Mouse (Mus musculus) heart, adult 2 months (tissue): Measurements from ENCODE around the gene Polr2a.

Experiments used
- CTCF ChIP-seq: fragments of 200-600 bp; IDR thresholded peaks from 2 replicates; pipeline ENCODE4 v1.8.1; 2022; ENCODE audit warnings: antibody characterized with exemption, mild to moderate bottlenecking, moderate library complexity
- EP300 ChIP-seq: fragments of 200-500 bp; IDR thresholded peaks from 2 replicates; pipeline ENCODE4 v1.6.1; 2011; ENCODE audit warnings: low read depth, low read length, control low read depth; ENCODE audit not compliant: insufficient read depth
- POLR2A ChIP-seq: fragments of 200-500 bp; IDR thresholded peaks from 2 replicates; pipeline ENCODE4 v1.6.1; 2011; ENCODE audit warnings: mild to moderate bottlenecking, low read depth, low read length, control low read depth; ENCODE audit not compliant: insufficient read depth

DNA sequence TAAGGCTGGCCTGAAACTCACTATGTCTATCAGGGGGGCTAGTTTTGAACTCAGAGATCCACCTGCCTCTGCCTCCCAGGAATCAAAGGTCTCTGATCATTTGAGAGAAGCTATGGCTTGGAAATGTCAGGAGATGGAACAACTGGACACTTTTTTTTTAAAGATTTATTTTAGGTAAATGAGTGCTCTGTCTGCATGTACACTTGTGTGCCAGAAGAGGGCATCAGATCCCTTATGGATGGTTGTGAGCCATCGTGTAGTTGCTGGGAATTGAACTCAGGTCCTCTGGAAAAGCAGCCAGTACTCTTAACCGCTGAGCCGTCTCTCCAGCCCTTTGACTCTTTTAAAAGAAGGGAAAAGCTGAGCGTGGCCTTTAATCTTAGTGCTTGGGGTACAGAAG is 47.9 kb upstream of the Polr2a start:
- TF ChIP-seq POLR2A (no peak), CTCF (peak; percentile 30), EP300 (no peak)
